Mouse (Mus musculus) mouse trophoblast stem cell (cell line): Measurements from ENCODE around the gene Pgam5.

Experiments
- in situ Hi-C, 2 experiments: fragments of 300-500 bp; cut with MseI, MboI; formaldehyde crosslinking; loops; 2 replicates in 1 of 2; 3 replicates in 1 of 2; pipeline ENCODE4 v1.15.1; 2025

Gene Pgam5

GRCm38 (mm10) chr5:110269141-110270101 lies at the start of gene Pgam5:
TSS of gene Pgam5 (minus strand) at chr5:110269913.
- in situ Hi-C loops = no loop called here

GRCm38 (mm10) chr5:110313127-110313526 lies 43.4 kb upstream of the Pgam5 start:
- in situ Hi-C loops = no loop called here

- in situ Hi-C loops = no loop called here
These were observed 39.1 kb upstream of the Pgam5 start for GRCm38 (mm10) chr5:110308861-110309260.

DNA sequence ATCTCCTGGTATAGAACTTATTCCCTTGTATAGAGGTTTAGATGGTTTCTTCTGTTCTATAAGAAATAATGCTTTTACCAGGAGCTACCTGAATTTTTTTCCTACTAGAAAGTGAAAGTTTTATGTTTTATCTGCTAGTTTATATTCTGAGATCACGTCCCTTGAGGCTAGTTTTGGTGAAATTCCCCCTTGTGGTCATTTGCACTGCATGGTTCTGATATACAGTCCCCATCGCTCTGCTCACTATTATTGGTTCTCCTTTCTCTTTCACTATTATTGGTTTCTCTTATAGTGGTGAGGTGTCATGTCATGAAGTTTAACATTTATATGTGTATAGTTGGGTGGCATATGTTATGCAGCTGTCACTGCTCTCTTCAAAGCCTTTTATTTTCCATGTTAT lies 30.9 kb upstream of the Pgam5 start:
- in situ Hi-C loops = no loop called here

DNA sequence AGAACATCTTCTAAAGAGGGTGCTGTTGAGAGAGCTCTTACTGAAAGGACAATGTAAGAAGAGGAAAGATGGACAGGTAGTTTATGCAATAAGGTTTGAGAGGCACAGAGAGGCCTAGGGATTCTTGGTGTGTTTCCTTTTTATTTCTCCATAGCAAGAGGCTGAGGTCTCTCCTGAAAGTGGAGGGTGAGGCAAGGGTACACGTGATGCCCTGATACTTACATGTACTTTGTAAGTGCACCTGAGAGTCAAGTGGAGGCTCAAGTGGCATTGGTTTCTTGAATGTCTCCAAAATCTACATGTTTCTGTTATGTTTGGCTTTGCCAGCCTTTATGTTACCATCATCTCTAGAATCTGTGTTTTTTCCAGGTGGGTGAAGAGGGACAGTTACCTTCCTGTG lies 26.9 kb upstream of the Pgam5 start:
- in situ Hi-C loops = no loop called here

DNA sequence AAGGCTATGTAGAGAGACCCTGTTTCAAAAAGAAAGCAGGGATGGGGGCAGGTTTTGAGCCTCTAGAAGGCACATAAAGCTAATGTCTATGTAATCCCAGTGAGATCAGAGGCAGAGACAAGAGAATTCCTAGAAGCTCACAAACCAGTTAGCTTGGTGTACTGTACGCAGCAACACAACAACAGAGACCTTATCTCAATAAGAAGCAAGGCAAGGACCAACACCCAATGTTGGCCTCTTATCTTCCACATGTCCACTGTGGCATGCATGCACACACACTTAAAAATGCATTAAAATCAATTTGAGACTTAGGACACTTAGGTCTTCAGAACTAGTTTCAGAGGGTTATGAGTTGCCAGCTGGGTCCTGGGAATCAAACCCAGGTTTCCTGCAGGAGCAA lies 21.9 kb upstream of the Pgam5 start:
- in situ Hi-C loops = no loop called here

GRCm38 (mm10) chr5:110287084-110287475 lies 17.4 kb upstream of the Pgam5 start:
- in situ Hi-C loops = no loop called here

DNA sequence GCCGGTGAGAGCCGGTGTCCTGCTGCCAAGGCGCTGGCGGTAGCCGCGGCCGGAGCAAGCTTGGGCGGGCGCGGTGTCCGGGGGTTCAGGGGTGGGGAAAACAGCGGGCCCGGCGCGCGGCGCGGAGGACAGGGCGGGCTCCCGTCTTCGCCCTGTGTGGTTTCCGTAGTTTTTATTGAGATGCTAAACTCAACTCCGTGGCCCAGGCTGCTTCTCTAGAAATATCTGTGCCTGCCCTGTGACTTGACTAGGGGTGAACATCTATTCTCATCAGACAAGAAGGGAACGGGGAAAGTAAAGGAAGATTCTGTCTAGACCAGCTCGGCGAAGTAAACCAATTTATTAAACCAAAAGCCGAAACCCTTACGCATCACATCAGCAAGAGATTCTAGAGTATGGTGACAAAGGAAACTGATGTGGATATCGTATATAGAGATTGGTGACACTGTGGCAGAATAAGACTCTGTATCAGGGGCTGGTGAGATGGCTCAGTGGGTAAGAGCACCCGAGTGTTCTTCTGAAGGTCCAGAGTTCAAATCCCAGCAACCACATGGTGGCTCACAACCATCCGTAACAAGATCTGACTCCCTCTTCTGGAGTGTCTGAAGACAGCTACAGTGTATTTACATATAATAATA lies 16.9 kb upstream of the Pgam5 start:
- in situ Hi-C loops = no loop called here

- in situ Hi-C loops = no loop called here
These were observed 16.2 kb upstream of the Pgam5 start, which contains the start of the genes Pxmp2 and Pole for GRCm38 (mm10) chr5:110285770-110286445. TSS of gene Pxmp2 (minus strand) at chr5:110286186. TSS of gene Pole (plus strand) at chr5:110286306.

- in situ Hi-C loops = no loop called here
These were observed 15.4 kb upstream of the Pgam5 start for GRCm38 (mm10) chr5:110285156-110285555.

DNA sequence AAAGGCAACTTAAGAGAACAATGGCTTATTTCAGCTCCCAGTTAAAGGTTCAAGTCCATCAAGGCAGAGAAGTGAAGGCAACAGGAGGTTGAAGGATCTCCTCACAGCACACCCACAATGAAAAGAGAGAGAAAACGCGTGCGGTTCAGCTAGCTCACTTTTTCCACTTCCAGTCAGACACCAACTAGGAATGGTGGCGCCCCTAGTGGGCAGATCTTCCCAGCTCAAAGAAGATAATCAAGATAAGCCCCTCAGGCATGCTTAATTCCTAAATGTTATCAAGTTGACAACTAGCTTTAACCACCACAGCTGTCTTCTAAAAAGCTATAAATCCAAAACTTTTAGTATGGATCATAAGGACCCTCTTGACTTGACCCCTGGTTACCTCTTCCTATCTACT lies 14.8 kb upstream of the Pgam5 start:
- in situ Hi-C loops = no loop called here

DNA sequence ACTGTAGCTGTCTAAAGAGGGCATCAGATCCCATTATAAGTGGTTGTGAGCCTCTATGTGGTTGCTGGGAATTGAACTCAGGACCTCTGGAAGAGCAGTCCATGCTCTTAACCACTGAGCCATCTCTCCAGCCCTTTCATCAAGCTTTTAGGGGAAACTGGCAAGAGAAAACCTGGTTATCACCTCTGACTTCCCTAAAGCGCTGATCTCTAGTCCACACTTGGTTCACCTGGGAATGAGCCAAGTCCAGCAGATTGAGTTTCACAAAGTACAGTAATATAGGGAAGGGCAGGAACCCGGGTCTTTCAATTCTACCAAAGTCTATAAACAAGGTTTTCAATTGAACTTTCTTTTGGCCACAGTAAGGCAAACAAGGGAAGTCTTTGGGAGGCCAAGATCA lies 12.3 kb upstream of the Pgam5 start:
- in situ Hi-C loops = no loop called here

- in situ Hi-C loops = no loop called here
These were observed 7.2 kb upstream of the Pgam5 start for GRCm38 (mm10) chr5:110276910-110277309.

DNA sequence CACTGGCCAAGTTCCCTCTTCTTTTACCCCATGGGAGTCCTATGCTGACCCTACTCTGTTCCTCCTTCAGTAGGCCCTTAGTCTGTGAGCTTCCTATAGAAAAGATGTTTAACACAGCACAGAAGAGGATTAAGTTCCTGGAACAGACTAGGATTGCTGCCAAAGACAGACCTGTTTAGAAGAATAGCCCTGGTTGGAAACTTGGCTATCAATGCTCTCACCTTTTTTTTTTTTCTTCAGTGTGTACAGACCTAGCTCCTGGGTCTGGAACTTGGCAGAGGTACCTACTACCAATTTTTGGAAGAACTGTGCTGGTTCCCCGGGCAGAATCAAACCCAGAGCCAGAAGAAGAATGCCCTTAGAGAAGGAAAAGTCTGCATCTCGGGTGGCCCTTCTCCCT lies 6.7 kb upstream of the Pgam5 start:
- in situ Hi-C loops = no loop called here

GRCm38 (mm10) chr5:110274846-110275245 lies 5.1 kb upstream of the Pgam5 start:
- in situ Hi-C loops = no loop called here

DNA sequence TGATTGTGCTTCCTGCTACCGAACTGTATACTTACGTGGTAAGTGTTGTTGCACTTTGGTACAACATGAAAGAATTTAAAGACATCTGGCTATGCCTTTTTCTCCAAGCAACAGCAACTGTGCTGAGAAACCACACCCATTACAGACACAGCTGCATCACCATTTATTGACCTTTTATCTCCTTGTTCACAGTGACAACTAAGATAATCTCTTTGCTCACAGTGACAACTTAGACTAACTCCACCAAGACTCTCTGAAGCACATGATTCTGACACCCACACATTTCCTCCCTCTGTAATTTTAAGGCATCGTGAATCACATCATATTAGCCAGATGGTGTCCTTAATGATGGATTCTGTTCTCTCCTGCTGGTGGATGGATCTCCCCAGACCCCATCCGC lies 4.4 kb upstream of the Pgam5 start:
- in situ Hi-C loops = no loop called here

GRCm38 (mm10) chr5:110270242-110270641 lies 529 bp upstream of the Pgam5 start:
- in situ Hi-C loops = no loop called here

GRCm38 (mm10) chr5:110266941-110267340 lies 2.8 kb downstream of the Pgam5 start:
- in situ Hi-C loops = no loop called here

DNA sequence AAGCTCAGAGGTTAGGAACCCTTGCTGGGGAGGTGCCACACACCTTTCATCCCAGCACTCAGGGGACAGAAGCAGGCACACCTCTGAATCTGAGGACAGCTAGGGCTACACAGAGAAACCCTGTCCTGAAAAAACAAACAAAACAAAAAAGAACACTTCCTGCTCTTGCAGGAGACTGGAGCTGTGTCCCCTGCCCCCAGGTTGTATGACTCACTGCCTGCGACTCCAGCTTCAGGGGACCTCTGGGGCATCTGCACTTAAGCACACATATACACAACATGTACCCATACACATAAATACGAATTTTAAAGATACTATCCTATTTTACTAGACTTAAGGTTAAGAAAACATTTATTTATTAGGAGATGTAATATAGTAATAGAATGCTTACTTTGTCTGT lies 25.6 kb downstream of the Pgam5 start:
- in situ Hi-C loops = no loop called here

DNA sequence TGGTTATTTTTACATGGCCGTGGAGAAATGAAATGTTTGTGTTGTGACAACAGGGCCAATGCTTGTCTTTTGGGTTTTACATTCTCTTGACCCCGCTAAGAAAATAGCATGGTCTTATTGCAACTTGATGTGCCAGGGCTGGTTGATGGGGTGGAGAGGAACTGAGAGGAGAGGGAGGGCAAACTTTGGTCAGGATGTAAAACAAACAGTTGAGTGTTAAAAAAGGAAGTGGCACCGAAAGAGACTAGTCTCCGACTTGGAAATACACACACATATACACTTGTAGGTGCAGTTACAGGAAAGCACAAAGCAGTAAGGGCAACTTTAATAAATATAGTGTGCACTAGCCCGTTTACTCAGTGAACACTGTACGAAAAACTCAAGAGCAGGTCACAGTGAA lies 37.4 kb downstream of the Pgam5 start:
- in situ Hi-C loops = no loop called here

DNA sequence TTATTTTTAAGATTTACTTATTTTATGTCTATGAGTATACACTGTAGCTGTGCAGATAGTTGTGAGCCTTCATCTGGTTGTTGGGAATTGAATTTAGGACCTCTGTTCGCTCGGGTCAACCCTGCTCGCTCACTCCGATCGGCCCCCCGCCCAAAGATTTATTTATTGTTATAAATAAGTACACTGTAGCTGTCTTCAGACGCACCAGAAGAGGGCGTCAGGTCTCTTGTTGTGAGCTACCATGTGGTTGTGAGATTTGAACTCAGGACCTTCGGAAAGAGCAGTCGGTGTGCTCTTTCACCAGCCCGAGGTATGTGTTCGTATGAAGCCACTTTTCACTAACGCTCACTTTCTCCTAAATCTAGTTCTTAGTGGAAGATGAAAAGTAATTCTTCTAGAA lies 38.1 kb downstream of the Pgam5 start:
- in situ Hi-C loops = no loop called here

DNA sequence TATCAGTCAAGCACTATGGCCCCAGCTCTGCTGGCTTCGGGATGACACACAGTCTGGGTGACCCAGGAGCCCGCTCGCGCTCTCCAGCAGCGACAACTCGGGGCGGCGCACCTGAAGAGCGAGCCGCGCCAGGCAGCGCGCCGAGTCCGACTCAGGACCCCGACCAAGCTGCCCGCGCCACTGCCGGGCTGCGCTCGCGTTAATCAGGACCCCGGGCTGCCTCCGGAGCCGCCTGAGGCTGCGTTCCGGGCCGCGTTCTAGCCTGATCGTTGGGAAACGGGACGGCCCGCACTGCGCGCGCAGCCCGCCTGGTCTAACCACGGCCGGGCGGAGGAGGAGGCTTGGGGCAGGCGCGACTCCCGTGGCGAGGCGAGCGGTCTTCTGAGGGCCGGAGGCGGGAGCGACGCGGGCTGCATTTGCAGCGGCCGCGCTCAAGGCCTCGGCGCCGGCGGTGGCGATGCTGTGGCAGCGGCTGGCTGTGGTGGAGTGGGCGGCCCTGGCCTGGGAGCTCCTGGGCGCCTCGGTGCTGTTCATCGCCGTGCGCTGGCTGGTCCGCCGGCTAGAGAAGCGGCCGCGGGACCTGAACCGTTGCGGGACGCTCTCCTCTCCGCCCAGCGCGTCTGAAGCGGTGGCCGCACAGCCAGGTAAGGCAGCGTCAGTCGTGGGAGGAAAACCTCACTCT lies 38.8 kb downstream of the Pgam5 start, which contains the start of gene Ankle2:
Gene Ankle2 (plus strand): TSS at position 225 of the 682 bp plus-strand sequence.
- in situ Hi-C loops = no loop called here
